Comparison of ENCODE assay signal across 8 mouse cellular contexts in the genomic region with DNA sequence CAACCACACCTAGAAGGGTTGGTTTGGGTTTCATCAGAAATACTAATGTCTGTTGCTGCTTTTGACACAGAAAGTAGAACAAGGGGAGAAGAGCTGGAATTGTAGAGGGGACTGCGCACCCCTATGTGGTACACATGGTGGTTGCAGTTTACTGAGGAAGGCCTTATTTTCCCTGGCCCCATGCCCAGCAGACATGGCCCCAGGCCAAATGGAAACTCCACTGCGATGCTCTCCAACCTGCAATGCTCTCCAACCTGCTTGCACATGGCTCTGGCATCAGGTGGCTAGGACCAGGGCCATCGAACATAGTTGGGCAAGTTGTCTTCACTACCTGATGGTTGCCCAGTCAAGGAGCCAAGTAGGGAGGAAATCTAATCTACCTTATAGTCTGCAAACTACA. TPM values are rescaled to one million over a fixed set of nuclear protein-coding genes. Genes with fewer than 3 reads are reported as not detected.
DNase-seq lines count a peak whose midpoint lies in the region; ATAC-seq and TF ChIP-seq lines count a peak whose summit lies in the region.

No protein-coding gene starts in this region.

- no peaks in the 10 kb centered on the region for H3K9me3 ChIP-seq in lung, embryonic 16.5 days (ENCODE audit: control insufficient read depth, low read length)
- H3K9me3 ChIP-seq in liver, postnatal 0 days (ENCODE audit: low read length) = no peaks in the 10 kb centered on the region
- H3K9me3 ChIP-seq in hindbrain, embryonic 12.5 days (replicated peaks) = no peaks in the 10 kb centered on the region

- H3K27me3 ChIP-seq in cerebellum, adult 2 months (ENCODE audit: control insufficient read depth, insufficient read depth, low read length) = no peaks in the 10 kb centered on the region; the same call in 1 of the 2 replicates
- no peaks in the 10 kb centered on the region for H3K27me3 ChIP-seq in lung, embryonic 16.5 days (ENCODE audit: control insufficient read depth, insufficient read depth, low read depth, low read length)
- H3K27me3 ChIP-seq in liver, postnatal 0 days (ENCODE audit: insufficient read depth, low read length) = no peaks in the 10 kb centered on the region
- H3K27me3 ChIP-seq in hindbrain, embryonic 12.5 days = no peaks in the 10 kb centered on the region

- TF ChIP-seq EP300 in liver, postnatal 0 days (IDR thresholded peaks at IDR 0.05; ENCODE audit: low read depth) = no peak

- TF ChIP-seq CTCF in cerebellum, adult 2 months (IDR thresholded peaks at IDR 0.05; ENCODE audit: borderline replicate concordance, insufficient read depth, low read depth, low read length) = no peak
- TF ChIP-seq CTCF in liver, postnatal 0 days (IDR thresholded peaks at IDR 0.05; ENCODE audit: low read depth) = 0 out of 2 replicates have a peak, but pooled peaks have one; percentile 0

- H3K4me1 ChIP-seq in cerebellum, adult 2 months (ENCODE audit: control insufficient read depth, insufficient read depth, low read length) = no peaks in the 10 kb centered on the region
- peaks cover 36% of the 10 kb centered on the region for H3K4me1 ChIP-seq in lung, embryonic 16.5 days (replicated peaks; ENCODE audit: control insufficient read depth, insufficient read depth, low read length)
- peaks cover 54% of the 10 kb centered on the region for H3K4me1 ChIP-seq in liver, postnatal 0 days (ENCODE audit: insufficient read depth)
- peaks cover 25% of the 10 kb centered on the region for H3K4me1 ChIP-seq in hindbrain, embryonic 12.5 days

- 35% methylated on average over 3 of the region's 3 CpGs for WGBS in cerebellum, adult 2 months
- 50% methylated on average over 3 of the region's 3 CpGs for WGBS in lung, embryonic 16.5 days
- 66% methylated on average over 3 of the region's 3 CpGs for WGBS in liver, postnatal 0 days (ENCODE audit: insufficient replicate concordance)
- WGBS in hindbrain, embryonic 12.5 days = 89% methylated on average over 3 of the region's 3 CpGs

- H3K36me3 ChIP-seq in lung, embryonic 16.5 days (ENCODE audit: control insufficient read depth, insufficient read depth, low read length) = no peaks in the 10 kb centered on the region
- H3K36me3 ChIP-seq in liver, postnatal 0 days (replicated peaks; ENCODE audit: insufficient read depth, low read length) = no peaks in the 10 kb centered on the region
- no peaks in the 10 kb centered on the region for H3K36me3 ChIP-seq in hindbrain, embryonic 12.5 days

- peak; percentile 63 to 70 for DNase-seq in cerebellum, postnatal 10 days
- DNase-seq in cerebellum, adult 2 months = no peak
- DNase-seq in lung, adult 18-20 months = no peak
- DNase-seq in heart, postnatal 4 days = peak; percentile 83
- peak; percentile 64 for DNase-seq in liver, postnatal 0 days
- DNase-seq in left cerebral cortex, postnatal 14 days (ENCODE audit: low spot score in 2 of 2) = no peak

- ATAC-seq in lung, embryonic 16.5 days (ENCODE audit: low read depth) = no peak
- no peak for ATAC-seq in liver, postnatal 0 days
- no peak for ATAC-seq in hindbrain, embryonic 12.5 days (ENCODE audit: low FRiP score)

- TF ChIP-seq POLR2A in cerebellum, adult 2 months (IDR thresholded peaks at IDR 0.05; ENCODE audit: borderline replicate concordance, insufficient read depth, low read length) = no peak

- no peak overlapping the region for H3K4me2 ChIP-seq in lung, embryonic 16.5 days (ENCODE audit: low read depth, low read length)
- no peak overlapping the region for H3K4me2 ChIP-seq in liver, postnatal 0 days (ENCODE audit: low read depth, low read length)
- H3K4me2 ChIP-seq in hindbrain, embryonic 12.5 days (replicated peaks) = no peak overlapping the region

- no peak overlapping the region for H3K27ac ChIP-seq in cerebellum, adult 2 months (ENCODE audit: insufficient read depth, low read length)
- peak overlapping the region; percentile 41; the same call in 1 of the 2 replicates for H3K27ac ChIP-seq in lung, embryonic 16.5 days (ENCODE audit: low read length)
- H3K27ac ChIP-seq in liver, postnatal 0 days (ENCODE audit: low read depth) = peak overlapping the region; percentile 44; the same call in 1 of the 2 replicates
- H3K27ac ChIP-seq in hindbrain, embryonic 12.5 days = no peak overlapping the region

- no peak overlapping the region for H3K4me3 ChIP-seq in cerebellum, adult 2 months (replicated peaks; ENCODE audit: insufficient read depth, low read depth, low read length)
- no peak overlapping the region for H3K4me3 ChIP-seq in lung, embryonic 16.5 days (ENCODE audit: low read length)
- H3K4me3 ChIP-seq in liver, postnatal 0 days (ENCODE audit: low read depth, low read length) = no peak overlapping the region
- no peak overlapping the region for H3K4me3 ChIP-seq in hindbrain, embryonic 12.5 days

- no peak overlapping the region for H3K9ac ChIP-seq in lung, embryonic 16.5 days (ENCODE audit: low read length)
- no peak overlapping the region for H3K9ac ChIP-seq in liver, postnatal 0 days (replicated peaks)
- no peak overlapping the region for H3K9ac ChIP-seq in hindbrain, embryonic 12.5 days

- intact Hi-C loops in left cerebral cortex, postnatal 14 days (cut with DNase I) = no loop called here

RNA-seq across cellular contexts. Expression of a gene that starts 35.0 kb away (rescaled TPM):
- 7.3 and 7.9 TPM in 2 replicates for polyA plus RNA-seq in cerebellum, adult 2 months (2012; rRNA removed)
- polyA plus RNA-seq in lung, embryonic 16.5 days (2015; fragmentation: Nextera tagmentation; extraction: Ambion mirVana) = 6.1 and 6.6 TPM in 2 replicates
- 10 to 100 TPM; 91.0 to 95.1 TPM for total RNA-seq in heart, postnatal 4 days (2021)
- polyA plus RNA-seq in liver, postnatal 0 days (2015; fragmentation: Nextera tagmentation; extraction: Ambion mirVana) = 0.82 and 0.95 TPM in 2 replicates
- 10 to 100 TPM; 30.9 TPM for total RNA-seq in left cerebral cortex, postnatal 14 days (2021)
- 3.9 and 5.4 TPM in 2 replicates for polyA plus RNA-seq in hindbrain, embryonic 12.5 days (2016; fragmentation: Nextera tagmentation; extraction: Ambion mirVana)

Comparison
In these comparisons a context has a peak if more than half of its experiments do, and no peak if none do; other contexts are left out.
1. DNase-seq: peak in cerebellum, postnatal 10 days (2 of 2), heart, postnatal 4 days (single experiment) and liver, postnatal 0 days (single experiment); none in cerebellum, adult 2 months (0 of 2), lung, adult 18-20 months (0 of 2) and left cerebral cortex, postnatal 14 days (0 of 2).
2. H3K27ac ChIP-seq: peak in lung, embryonic 16.5 days (single experiment) and liver, postnatal 0 days (single experiment); none in cerebellum, adult 2 months (single experiment) and hindbrain, embryonic 12.5 days (single experiment).